Comparison of ENCODE assay signal across 29 mouse cellular contexts in the genomic region with DNA sequence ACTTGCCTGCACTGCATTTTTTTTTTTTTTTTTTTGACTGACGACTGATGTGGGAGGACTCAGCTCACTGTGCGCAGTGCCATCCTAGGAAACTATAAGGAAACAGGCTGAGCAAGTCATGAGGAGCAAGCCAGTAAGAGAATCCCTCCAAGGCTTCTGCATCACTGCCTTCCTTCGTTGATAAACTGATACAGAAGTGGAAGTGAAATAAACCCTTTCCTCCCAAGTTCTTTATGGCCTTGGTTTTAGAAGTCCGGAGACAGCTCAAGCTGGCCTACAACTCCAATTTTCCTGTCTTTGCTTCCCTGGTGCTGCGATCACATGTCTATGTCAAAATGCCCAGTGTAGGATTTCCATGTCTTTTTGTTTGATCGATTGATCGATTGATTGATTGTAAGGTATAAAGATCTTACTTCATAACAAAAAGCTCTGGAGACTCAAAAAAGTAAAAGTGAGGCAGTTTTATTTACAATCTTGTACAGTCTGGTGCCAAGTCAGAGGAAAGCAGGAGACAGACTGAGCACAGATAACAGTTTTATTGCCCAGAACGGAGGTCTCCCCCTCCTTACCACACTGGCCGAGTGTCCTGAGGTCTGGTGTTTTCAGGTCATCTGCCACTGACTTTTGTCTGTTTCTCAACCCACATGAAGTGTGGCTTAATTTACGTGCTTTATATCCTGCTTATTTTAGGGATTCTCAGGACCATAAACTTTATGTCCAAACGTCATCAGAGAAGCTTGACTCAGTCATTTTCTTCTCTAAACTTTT. TPM values are rescaled to one million over a fixed set of nuclear protein-coding genes. Genes with fewer than 3 reads are reported as not detected.
"Had no signal": no experiment of that assay in that cellular context is flagged by ENCODE, and none has a peak within 500 bp of the region (broad histone marks: within the 10 kb centered on the region; RNA-seq: fewer than 3 reads in every experiment).

No protein-coding gene starts in this region.

- H3K27ac ChIP-seq: embryonic facial prominence, embryonic 10.5 days; embryonic facial prominence, embryonic 12.5 days; embryonic facial prominence, embryonic 13.5 days; embryonic facial prominence, embryonic 15.5 days; forebrain, embryonic 10.5 days; forebrain, embryonic 12.5 days; forebrain, embryonic 13.5 days; forebrain, embryonic 15.5 days; gastrocnemius, adult 2 months had no signal

- DNase-seq: cerebellum, adult 18-20 months; cerebellum, adult 2 months; cerebellum, adult 8-10 months; cerebellum, adult 9-10 months; cerebellum, adult 9-11 months; cerebellum, postnatal 10 days; cerebellum, postnatal 14 days; cerebellum, postnatal 25 days; cerebellum, postnatal 36 days; embryo, embryonic 11 days; forebrain, postnatal 0 days; gastrocnemius, adult 2 months; gastrocnemius, postnatal 10 days; gastrocnemius, postnatal 14 days; gastrocnemius, postnatal 25 days; gastrocnemius, postnatal 36 days; heart, adult 11 months had no signal

- ATAC-seq: forebrain, embryonic 13.5 days; forebrain, embryonic 14.5 days; forebrain, embryonic 15.5 days; forebrain, embryonic 16.5 days; forebrain, postnatal 0 days had no signal

- H3K4me2 ChIP-seq: embryonic facial prominence, embryonic 12.5 days; embryonic facial prominence, embryonic 13.5 days; embryonic facial prominence, embryonic 15.5 days; forebrain, embryonic 12.5 days; forebrain, embryonic 13.5 days; forebrain, embryonic 15.5 days had no signal

- H3K4me1 ChIP-seq: embryonic facial prominence, embryonic 10.5 days; embryonic facial prominence, embryonic 12.5 days; embryonic facial prominence, embryonic 13.5 days; embryonic facial prominence, embryonic 15.5 days; forebrain, embryonic 10.5 days; forebrain, embryonic 12.5 days; forebrain, embryonic 13.5 days; forebrain, embryonic 15.5 days had no signal

- H3K9me3 ChIP-seq: embryonic facial prominence, embryonic 10.5 days; embryonic facial prominence, embryonic 12.5 days; embryonic facial prominence, embryonic 13.5 days; embryonic facial prominence, embryonic 15.5 days; forebrain, embryonic 10.5 days; forebrain, embryonic 12.5 days; forebrain, embryonic 13.5 days; forebrain, embryonic 15.5 days had no signal

- H3K36me3 ChIP-seq: embryonic facial prominence, embryonic 10.5 days; embryonic facial prominence, embryonic 12.5 days; embryonic facial prominence, embryonic 13.5 days; embryonic facial prominence, embryonic 15.5 days; forebrain, embryonic 10.5 days; forebrain, embryonic 12.5 days; forebrain, embryonic 15.5 days had no signal

- H3K27me3 ChIP-seq: embryonic facial prominence, embryonic 12.5 days; embryonic facial prominence, embryonic 13.5 days; embryonic facial prominence, embryonic 15.5 days; forebrain, embryonic 12.5 days; forebrain, embryonic 13.5 days; forebrain, embryonic 15.5 days had no signal

- H3K9ac ChIP-seq: embryonic facial prominence, embryonic 12.5 days; embryonic facial prominence, embryonic 13.5 days; embryonic facial prominence, embryonic 15.5 days; forebrain, embryonic 12.5 days; forebrain, embryonic 13.5 days; forebrain, embryonic 15.5 days; forebrain, postnatal 0 days had no signal

- H3K4me3 ChIP-seq: embryonic facial prominence, embryonic 10.5 days; embryonic facial prominence, embryonic 12.5 days; embryonic facial prominence, embryonic 13.5 days; embryonic facial prominence, embryonic 15.5 days; erythroblast, embryonic 14.5 days; forebrain, embryonic 10.5 days; forebrain, embryonic 12.5 days; forebrain, embryonic 13.5 days; forebrain, embryonic 15.5 days; gastrocnemius, adult 2 months had no signal

RNA-seq across cellular contexts. Expression of a gene that starts 32.2 kb away (rescaled TPM):
- polyA plus RNA-seq: embryonic facial prominence, embryonic 13.5 days; embryonic facial prominence, embryonic 15.5 days; erythroblast, embryonic 14.5 days; forebrain, embryonic 10.5 days; forebrain, embryonic 11.5 days; forebrain, embryonic 12.5 days had no signal
